Mouse (Mus musculus): ENCODE measurements around the gene Fam71a.

DNA sequence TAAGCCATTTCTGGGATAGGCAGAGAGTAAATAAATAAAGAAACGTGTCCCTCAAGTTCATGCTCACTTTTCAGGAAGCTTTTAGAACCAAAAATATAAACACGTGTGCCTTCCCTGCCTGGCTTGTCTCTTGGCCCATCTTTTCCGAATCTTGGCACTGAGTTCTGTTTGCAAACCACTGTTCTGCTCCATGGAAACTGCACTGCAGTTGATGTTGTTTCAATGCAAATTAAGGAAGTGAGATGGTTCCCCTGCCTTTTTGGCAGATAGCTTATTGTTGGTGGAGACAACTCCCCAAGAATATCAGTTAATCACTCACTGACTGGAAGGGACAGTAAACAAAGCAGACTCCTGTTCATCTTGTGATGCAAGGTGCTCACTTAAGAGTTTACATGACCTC is 41.9 kb downstream of the Fam71a start:
- TF ChIP-seq CTCF (IDR thresholded peaks at IDR 0.05; ENCODE audit: control insufficient read depth, insufficient read depth, insufficient replicate concordance, low read depth, low read length): no peak
- no peak for TF ChIP-seq POLR2A (IDR thresholded peaks at IDR 0.05; ENCODE audit: control insufficient read depth, low read depth, low read length)
